Mouse (Mus musculus) CH12.LX (cell line): ENCODE results near the gene Fam120a. TPM values are rescaled to one million over a fixed set of nuclear protein-coding genes. Genes with fewer than 3 reads are reported as not detected.

Experiments used
- DNase-seq: peaks from one replicate; pipeline ENCODE4 v3.0.0-alpha.2; 2013; ENCODE audit errors: extremely low read depth
- H3K27ac ChIP-seq: 2 replicates; pipeline ENCODE4 v1.5.1; 2012; ENCODE audit warnings: low read depth, mild to moderate bottlenecking, control low read depth, moderate library complexity; ENCODE audit not compliant: insufficient read depth
- H3K27me3 ChIP-seq: replicated peaks from 2 replicates; pipeline ENCODE3; 2012; ENCODE audit warnings: inconsistent platforms
- H3K36me3 ChIP-seq, 2 experiments: replicated peaks in 1 of 2; 2 replicates each; pipeline versions ENCODE3 to v1.6.1; 2012; ENCODE audit warnings: inconsistent platforms in 1 of 2, low read length in 1 of 2, mild to moderate bottlenecking in 1 of 2, mixed read lengths in 1 of 2, moderate library complexity in 1 of 2; ENCODE audit not compliant: control insufficient read depth in 1 of 2, insufficient read depth in 1 of 2
- H3K4me1 ChIP-seq, 2 experiments: 2 replicates each; pipeline ENCODE4 v1.6.1; 2012; ENCODE audit warnings: inconsistent platforms in 1 of 2, moderate library complexity in 1 of 2; ENCODE audit not compliant: insufficient read depth in 2 of 2, control insufficient read depth in 1 of 2
- H3K4me2 ChIP-seq: 2 replicates; pipeline ENCODE4 v1.6.1; 2012; ENCODE audit warnings: low read depth, mild to moderate bottlenecking, control low read depth; ENCODE audit not compliant: poor library complexity, insufficient read depth, severe bottlenecking
- H3K4me3 ChIP-seq, 3 experiments: fragments of 150-350 bp in 1 of 3; sonication (generic) in 1 of 3; replicated peaks in 1 of 3; 2 replicates each; pipeline versions ENCODE3 to v1.5.1; 2011 to 2012; ENCODE audit warnings: low read depth in 2 of 3, low read length in 2 of 3, mild to moderate bottlenecking in 2 of 3, moderate library complexity in 2 of 3, control low read depth in 1 of 3, improper control_type of control experiment in 1 of 3, inconsistent platforms in 1 of 3, mixed read lengths in 1 of 3; ENCODE audit not compliant: poor library complexity in 1 of 3
- H3K79me2 ChIP-seq: replicated peaks from 2 replicates; pipeline ENCODE4 v1.6.1; 2012; ENCODE audit warnings: mild to moderate bottlenecking, moderate library complexity; ENCODE audit not compliant: control insufficient read depth, poor library complexity, insufficient read depth, severe bottlenecking; ENCODE audit errors: extremely low read depth
- H3K9ac ChIP-seq: 2 replicates; pipeline ENCODE4 v1.6.1; 2012; ENCODE audit warnings: low read depth, mild to moderate bottlenecking, control low read depth, moderate library complexity; ENCODE audit not compliant: insufficient read depth
- H3K9me3 ChIP-seq: replicated peaks from 2 replicates; pipeline ENCODE3; 2012; ENCODE audit warnings: low read length, inconsistent platforms, mixed read lengths
- CHD1 ChIP-seq: IDR thresholded peaks from 2 replicates; pipeline ENCODE4 v1.6.1; 2012; ENCODE audit warnings: low read depth, low read length, improper control_type of control experiment, inconsistent platforms
- E2F4 ChIP-seq: IDR thresholded peaks from 2 replicates; pipeline ENCODE4 v1.6.1; 2011; ENCODE audit warnings: low read depth, low read length, improper control_type of control experiment; ENCODE audit not compliant: insufficient replicate concordance
- ELF1 ChIP-seq: IDR thresholded peaks from 2 replicates; pipeline ENCODE4 v1.6.1; 2014; ENCODE audit warnings: low read depth, mild to moderate bottlenecking, inconsistent platforms, low read length, improper control_type of control experiment
- ETS1 ChIP-seq: conservative IDR thresholded peaks from 2 replicates; pipeline ENCODE4 v1.6.1; 2012; ENCODE audit warnings: low read depth, mild to moderate bottlenecking, inconsistent platforms, low read length, improper control_type of control experiment, moderate library complexity
- GABPA ChIP-seq: IDR thresholded peaks from 2 replicates; pipeline ENCODE4 v1.6.1; 2012; ENCODE audit warnings: low read depth, low read length, improper control_type of control experiment, inconsistent platforms; ENCODE audit not compliant: insufficient replicate concordance
- IRF4 ChIP-seq: IDR thresholded peaks from 2 replicates; pipeline ENCODE4 v1.6.1; 2014; ENCODE audit warnings: low read depth, mild to moderate bottlenecking, inconsistent platforms, low read length, improper control_type of control experiment
- JUN ChIP-seq: IDR thresholded peaks from 2 replicates; pipeline ENCODE4 v1.6.1; 2011; ENCODE audit warnings: low read depth, mild to moderate bottlenecking, low read length, improper control_type of control experiment, moderate library complexity; ENCODE audit not compliant: insufficient read depth
- JUND ChIP-seq: conservative IDR thresholded peaks from 2 replicates; pipeline ENCODE4 v1.6.1; 2011; ENCODE audit warnings: low read depth, low read length, improper control_type of control experiment
- MAFK ChIP-seq: IDR thresholded peaks from 2 replicates; pipeline ENCODE4 v1.6.1; 2011; ENCODE audit warnings: low read length, improper control_type of control experiment; ENCODE audit not compliant: insufficient replicate concordance
- MEF2A ChIP-seq: IDR thresholded peaks from 2 replicates; pipeline ENCODE4 v1.6.1; 2014; ENCODE audit warnings: low read depth, mild to moderate bottlenecking, inconsistent platforms, low read length, improper control_type of control experiment, borderline replicate concordance
- MYC ChIP-seq: IDR thresholded peaks from 2 replicates; pipeline ENCODE4 v1.6.1; 2011; ENCODE audit warnings: low read depth, mild to moderate bottlenecking, improper control_type of control experiment, low read length
- NELFE ChIP-seq: IDR thresholded peaks from 2 replicates; pipeline ENCODE4 v1.6.1; 2011; ENCODE audit warnings: low read depth, low read length, improper control_type of control experiment
- PAX5 ChIP-seq: IDR thresholded peaks from 2 replicates; pipeline ENCODE4 v1.6.1; 2012; ENCODE audit warnings: low read length, inconsistent platforms, mixed read lengths
- POLR2A ChIP-seq: IDR thresholded peaks from 2 replicates; pipeline ENCODE4 v1.6.1; 2011; ENCODE audit warnings: low read depth, mild to moderate bottlenecking, improper control_type of control experiment, low read length
- POLR2AphosphoS2 ChIP-seq: IDR thresholded peaks from 2 replicates; pipeline ENCODE4 v1.6.1; 2011; ENCODE audit warnings: low read depth, low read length, improper control_type of control experiment
- RAD21 ChIP-seq: IDR thresholded peaks from 2 replicates; pipeline ENCODE4 v1.6.1; 2011; ENCODE audit warnings: low read depth, mild to moderate bottlenecking, low read length, improper control_type of control experiment, moderate library complexity
- SMC3 ChIP-seq: IDR thresholded peaks from 2 replicates; pipeline ENCODE4 v1.6.1; 2011; ENCODE audit warnings: low read depth, low read length, improper control_type of control experiment
- ZKSCAN1 ChIP-seq: IDR thresholded peaks from 2 replicates; pipeline ENCODE4 v1.6.1; 2012; ENCODE audit warnings: low read depth, inconsistent platforms, low read length, improper control_type of control experiment, borderline replicate concordance
- dilution Hi-C: fragments of 300-500 bp; cut with MboI; formaldehyde crosslinking; loops from 2 replicates; pipeline ENCODE4 v1.14.3; 2020; ENCODE audit warnings: low sequenced_read_pairs; ENCODE audit not compliant: extremely low pct_unique_long_range_greater_than_20kb, extremely low pct_ligation_motif_present
- in situ Hi-C: fragments of 300-500 bp; cut with MboI; formaldehyde crosslinking; loops from 3 replicates; pipeline ENCODE4 v1.14.3; 2019; ENCODE audit warnings: low sequenced_read_pairs, low pct_ligation_motif_present, low pct_unique_long_range_greater_than_20kb, mixed read lengths
- polyA plus RNA-seq: library from polyadenylated mRNA; unstranded; fragments of >175 nt; gene quantifications from 2 replicates; pipeline ENCODE4 v1.2.1, GENCODE M21; 2012; ENCODE audit warnings: low read depth; ENCODE audit not compliant: insufficient read length
- total RNA-seq, 2 experiments: library from RNA; depleted of rRNA; stranded (reverse); fragments of 300-350 nt in 1 of 2; fragments of >200 nt in 1 of 2; gene quantifications; 2 replicates each; pipeline ENCODE4 v1.2.3; 2012 to 2014

Fam120a gene
- total and polyA plus RNA-seq, 3 experiments, result 70.0 to 122 (median 82.6) TPM

- dilution Hi-C loops, result no loop called here
- H3K9me3 ChIP-seq, result no peaks in the 10 kb centered on the region
- peaks cover 0 to 30% of the 10 kb centered on the region in 2 experiments for H3K36me3 ChIP-seq
- no peak for DNase-seq
- H3K9ac ChIP-seq, result no peak overlapping the region
- no peaks in the 10 kb centered on the region for H3K27me3 ChIP-seq
- in situ Hi-C loops, result no loop called here
- peaks cover 16 to 63% of the 10 kb centered on the region in 2 experiments for H3K4me1 ChIP-seq
- TF ChIP-seq ELF1, result no peak
- no peak for TF ChIP-seq JUND
- TF ChIP-seq MYC, result no peak
- no peak for TF ChIP-seq E2F4
- no peak for TF ChIP-seq ZKSCAN1
- TF ChIP-seq POLR2A, result no peak
- TF ChIP-seq GABPA, result no peak
- TF ChIP-seq MAFK, result no peak
- no peak for TF ChIP-seq IRF4
- no peak for TF ChIP-seq SMC3
- TF ChIP-seq MEF2A, result no peak
- TF ChIP-seq, all 38 proteins: peak for 0
- Histone ChIP-seq H3K4me2 (no peak overlapping the region), H3K4me3 (no peak overlapping the region), H3K27ac (no peak overlapping the region), H3K79me2 (no peaks in the 10 kb centered on the region)
These were observed 129.5 kb downstream of the Fam120a start for GRCm38 (mm10) chr13:48838284-48838683.

- Histone ChIP-seq H3K27me3 (no peaks in the 10 kb centered on the region), H3K36me3 (peaks cover 0 to 38% of the 10 kb centered on the region in 2 experiments), H3K9ac (no peak overlapping the region), H3K27ac (no peak overlapping the region), H3K9me3 (no peaks in the 10 kb centered on the region), H3K4me1 (peaks cover 15 to 55% of the 10 kb centered on the region in 2 experiments), H3K79me2 (no peaks in the 10 kb centered on the region), H3K4me2 (no peak overlapping the region), H3K4me3 (no peak overlapping the region)
- in situ Hi-C loops (no loop called here), dilution Hi-C loops (no loop called here)
- TF ChIP-seq ELF1, result no peak
- no peak for TF ChIP-seq MAFK
- no peak for TF ChIP-seq POLR2A
- no peak for TF ChIP-seq NELFE
- TF ChIP-seq RAD21, result no peak
- TF ChIP-seq POLR2AphosphoS2, result no peak
- no peak for TF ChIP-seq JUN
- TF ChIP-seq ETS1, result no peak
- no peak for TF ChIP-seq PAX5
- no peak for TF ChIP-seq CHD1
- no peak for DNase-seq
These were observed 130.3 kb downstream of the Fam120a start for GRCm38 (mm10) chr13:48837537-48837936.
